13 mouse cellular contexts compared by ENCODE assay signal in genomic region chr10:81396749-81397148, GRCm38 (mm10). TPM values are rescaled to one million over a fixed set of nuclear protein-coding genes. Genes with fewer than 3 reads are reported as not detected.
DNase-seq lines count a peak whose midpoint lies in the region; ATAC-seq and TF ChIP-seq lines count a peak whose summit lies in the region.
"Had no signal": no experiment of that assay in that cellular context is flagged by ENCODE, and none has a peak within 500 bp of the region (broad histone marks: within the 10 kb centered on the region; RNA-seq: fewer than 3 reads in every experiment).

No protein-coding gene starts in this region.

- H3K9ac ChIP-seq in kidney, embryonic 16.5 days (replicated peaks; ENCODE audit: low read length): peak overlapping the region; percentile 31; the same call in 1 of the 2 replicates

- no peak overlapping the region for H3K27ac ChIP-seq in kidney, embryonic 16.5 days (ENCODE audit: low read length)
- H3K27ac ChIP-seq in limb, embryonic 10.5 days: peak overlapping the region; percentile 11; the same call in 1 of the 2 replicates

- peak; percentile 28 for DNase-seq in cerebellum, adult 8-10 months
- no peak for DNase-seq in cerebellum, adult 18-20 months
- DNase-seq in kidney, postnatal 14 days: no peak
- no peak for DNase-seq in limb, embryonic 10.5 days (ENCODE audit: low spot score)
- DNase-seq in right cerebral cortex, adult 2 months (ENCODE audit: low spot score in 2 of 2): no peak
- no peak for DNase-seq in lung, postnatal 10 days
- DNase-seq: heart, postnatal 36 days; kidney, adult 18-20 months; lung, adult 18-20 months; right cerebral cortex, postnatal 4 days had no signal

- no peaks in the 10 kb centered on the region for H3K27me3 ChIP-seq in kidney, embryonic 16.5 days (ENCODE audit: insufficient read depth, low read length)
- no peaks in the 10 kb centered on the region for H3K27me3 ChIP-seq in E14TG2a.4 (ENCODE audit: insufficient read depth, low read length)
- H3K27me3 ChIP-seq in limb, embryonic 10.5 days (ENCODE audit: low read depth, poor library complexity, severe bottlenecking): peaks cover 40% of the 10 kb centered on the region

- peaks cover 37% of the 10 kb centered on the region for H3K4me1 ChIP-seq in kidney, embryonic 16.5 days (ENCODE audit: insufficient read depth, low read length)
- peaks cover 86% of the 10 kb centered on the region for H3K4me1 ChIP-seq in E14TG2a.4 (replicated peaks; ENCODE audit: low read depth, low read length)
- H3K4me1 ChIP-seq in limb, embryonic 10.5 days: peaks cover 49% of the 10 kb centered on the region

- no peak overlapping the region for H3K4me3 ChIP-seq in kidney, embryonic 16.5 days (ENCODE audit: low read length)
- H3K4me3 ChIP-seq in E14TG2a.4 (replicated peaks; ENCODE audit: low read length): peak overlapping the region; percentile 32
- no peak overlapping the region for H3K4me3 ChIP-seq in limb, embryonic 10.5 days
- H3K4me3 ChIP-seq: megakaryocyte, embryonic 14.5 days had no signal

- H3K4me2 ChIP-seq in kidney, embryonic 16.5 days (replicated peaks; ENCODE audit: low read depth, low read length): no peak overlapping the region

- WGBS in kidney, embryonic 16.5 days: 76% methylated on average over 5 of the region's 5 CpGs
- WGBS in limb, embryonic 10.5 days: 65% methylated on average over 5 of the region's 5 CpGs

- H3K9me3 ChIP-seq in kidney, embryonic 16.5 days (ENCODE audit: low read length): no peaks in the 10 kb centered on the region
- H3K9me3 ChIP-seq in E14TG2a.4 (ENCODE audit: low read length): no peaks in the 10 kb centered on the region
- no peaks in the 10 kb centered on the region for H3K9me3 ChIP-seq in limb, embryonic 10.5 days (replicated peaks)
- H3K9me3 ChIP-seq: megakaryocyte, embryonic 14.5 days had no signal

- ATAC-seq in kidney, embryonic 16.5 days (ENCODE audit: low FRiP score, low TSS enrichment): no peak

- no peak for TF ChIP-seq CTCF in E14TG2a.4 (conservative IDR thresholded peaks at IDR 0.05; ENCODE audit: low read length)

- H3K36me3 ChIP-seq in kidney, embryonic 16.5 days (ENCODE audit: insufficient read depth, low read length): peaks cover 29% of the 10 kb centered on the region; the same call in 1 of the 2 replicates
- peaks cover 16% of the 10 kb centered on the region for H3K36me3 ChIP-seq in E14TG2a.4 (ENCODE audit: insufficient read depth, low read length)
- H3K36me3 ChIP-seq in limb, embryonic 10.5 days: peaks cover 15% of the 10 kb centered on the region

RNA-seq across cellular contexts. Expression of gene Smim24, which starts 3.9 kb away (rescaled TPM):
- polyA plus RNA-seq in kidney, embryonic 16.5 days (2015; fragmentation: Nextera tagmentation; extraction: Ambion mirVana): 42.7 and 44.1 TPM in 2 replicates
- polyA plus RNA-seq in limb, embryonic 10.5 days (2016; fragmentation: Nextera tagmentation; extraction: Ambion mirVana): 1.9 and 2.9 TPM in 2 replicates

RNA-seq across cellular contexts. Expression of gene Gm48552, which starts 7.9 kb away (rescaled TPM):
- 1.4 and 1.6 TPM in 2 replicates for polyA plus RNA-seq in kidney, embryonic 16.5 days (2015; fragmentation: Nextera tagmentation; extraction: Ambion mirVana)
- 1.4 and 1.5 TPM in 2 replicates for polyA plus RNA-seq in limb, embryonic 10.5 days (2016; fragmentation: Nextera tagmentation; extraction: Ambion mirVana)

RNA-seq across cellular contexts. Expression of gene Gm48551, which starts 12.5 kb away (rescaled TPM):
- 5.0 and 5.2 TPM in 2 replicates for polyA plus RNA-seq in kidney, embryonic 16.5 days (2015; fragmentation: Nextera tagmentation; extraction: Ambion mirVana)
- 3.8 and 4.2 TPM in 2 replicates for polyA plus RNA-seq in limb, embryonic 10.5 days (2016; fragmentation: Nextera tagmentation; extraction: Ambion mirVana)

RNA-seq across cellular contexts. Expression of gene Dohh, which starts 12.5 kb away (rescaled TPM):
- polyA plus RNA-seq in kidney, embryonic 16.5 days (2015; fragmentation: Nextera tagmentation; extraction: Ambion mirVana): 87.6 and 104 TPM in 2 replicates
- polyA plus RNA-seq in limb, embryonic 10.5 days (2016; fragmentation: Nextera tagmentation; extraction: Ambion mirVana): 101 and 115 TPM in 2 replicates

RNA-seq across cellular contexts. Expression of gene Fzr1, which starts 18.4 kb away (rescaled TPM):
- 111 and 115 TPM in 2 replicates for polyA plus RNA-seq in kidney, embryonic 16.5 days (2015; fragmentation: Nextera tagmentation; extraction: Ambion mirVana)
- polyA plus RNA-seq in limb, embryonic 10.5 days (2016; fragmentation: Nextera tagmentation; extraction: Ambion mirVana): 134 and 148 TPM in 2 replicates

Comparison
In these comparisons a context has a peak if more than half of its experiments do, and no peak if none do; other contexts are left out.
1. RNA of gene Smim24, which starts 3.9 kb away (polyA plus RNA-seq): 42.7 to 44.1 TPM in kidney, embryonic 16.5 days; 1.9 to 2.9 TPM in limb, embryonic 10.5 days; every median in the first group is over 10 times any median in the second.